Mouse (Mus musculus) c-Kit-positive CD71-positive TER-119-negative erythroid progenitor cells, embryonic 14.5 days (primary cell): ENCODE measurements around the gene Zfhx3.
A peak's percentile ranks its signal among the peaks of the same experiment; 100 is the strongest.

Experiments used
- DNase-seq: peaks from one replicate; pipeline ENCODE4 v3.0.0-alpha.2; 2013; ENCODE audit warnings: low read depth

The Zfhx3 gene

GRCm38 (mm10) chr8:108798012-108798411 lies 855.6 kb downstream of the Zfhx3 start:
- DNase-seq, result no peak

GRCm38 (mm10) chr8:108799250-108799649 lies 856.8 kb downstream of the Zfhx3 start:
- DNase-seq, result no peak

- DNase-seq, result no peak
Observed at GRCm38 (mm10) chr8:108800357-108800756, 857.9 kb downstream of the Zfhx3 start.

GRCm38 (mm10) chr8:108803017-108803416 lies 860.6 kb downstream of the Zfhx3 start:
- DNase-seq, result no peak

- DNase-seq, result no peak
Observed at GRCm38 (mm10) chr8:108811694-108812093, 869.2 kb downstream of the Zfhx3 start.

GRCm38 (mm10) chr8:108813375-108813774 lies 870.9 kb downstream of the Zfhx3 start:
- DNase-seq, result no peak

- no peak for DNase-seq
Observed at GRCm38 (mm10) chr8:108819271-108819671, 876.8 kb downstream of the Zfhx3 start.

GRCm38 (mm10) chr8:108819826-108820225 lies 877.4 kb downstream of the Zfhx3 start:
- no peak for DNase-seq

GRCm38 (mm10) chr8:108820634-108821033 lies 878.2 kb downstream of the Zfhx3 start:
- DNase-seq, result peak; percentile 54

- no peak for DNase-seq
Observed at GRCm38 (mm10) chr8:108822841-108823266, 880.4 kb downstream of the Zfhx3 start.

- DNase-seq, result no peak
Observed at GRCm38 (mm10) chr8:108824049-108824448, 881.6 kb downstream of the Zfhx3 start.

GRCm38 (mm10) chr8:108826414-108826813 lies 884.0 kb downstream of the Zfhx3 start:
- DNase-seq, result no peak

- DNase-seq, result no peak
Observed at GRCm38 (mm10) chr8:108827428-108827827, 885.0 kb downstream of the Zfhx3 start.

GRCm38 (mm10) chr8:108829305-108829717 lies 886.9 kb downstream of the Zfhx3 start:
- no peak for DNase-seq

- no peak for DNase-seq
Observed at GRCm38 (mm10) chr8:108835143-108835542, 892.7 kb downstream of the Zfhx3 start.

GRCm38 (mm10) chr8:108837788-108838187 lies 895.3 kb downstream of the Zfhx3 start:
- no peak for DNase-seq

GRCm38 (mm10) chr8:108838761-108839160 lies 896.3 kb downstream of the Zfhx3 start:
- no peak for DNase-seq

- DNase-seq, result no peak
Observed at GRCm38 (mm10) chr8:108842307-108842706, 899.9 kb downstream of the Zfhx3 start.

- DNase-seq, result no peak
Observed at GRCm38 (mm10) chr8:108846174-108846573, 903.7 kb downstream of the Zfhx3 start.

GRCm38 (mm10) chr8:108846827-108847226 lies 904.4 kb downstream of the Zfhx3 start:
- DNase-seq, result no peak

GRCm38 (mm10) chr8:108847356-108847755 lies 904.9 kb downstream of the Zfhx3 start:
- no peak for DNase-seq

- no peak for DNase-seq
Observed at GRCm38 (mm10) chr8:108848484-108848883, 906.0 kb downstream of the Zfhx3 start.

- no peak for DNase-seq
Observed at GRCm38 (mm10) chr8:108853028-108853427, 910.6 kb downstream of the Zfhx3 start.

- no peak for DNase-seq
Observed at GRCm38 (mm10) chr8:108854444-108855102, 912.1 kb downstream of the Zfhx3 start.
